ENCODE assay signal across 13 mouse cellular contexts in the genomic region with DNA sequence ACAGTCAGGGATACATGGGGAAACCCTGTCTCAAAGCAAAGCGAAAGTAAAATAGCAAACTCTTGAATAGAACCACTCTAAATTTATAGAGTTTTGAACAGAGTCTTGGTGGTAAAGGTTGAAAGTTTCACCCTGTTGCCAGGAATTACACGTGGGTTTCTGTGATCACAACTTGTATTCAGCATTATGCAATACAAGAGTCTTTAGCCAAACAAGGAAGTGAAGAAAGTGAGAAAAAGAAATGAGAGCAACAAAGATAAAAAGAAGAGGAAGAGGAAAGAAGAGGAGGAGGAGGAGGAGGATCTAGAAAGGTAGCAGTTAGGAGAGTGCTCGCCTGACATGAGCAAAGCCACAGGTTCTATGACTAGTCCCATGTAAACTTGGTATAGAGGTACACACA. TPM values are rescaled to one million over a fixed set of nuclear protein-coding genes. Genes with fewer than 3 reads are reported as not detected.
"Had no signal": no experiment of that assay in that cellular context is flagged by ENCODE, and none has a peak within 500 bp of the region (broad histone marks: within the 10 kb centered on the region; RNA-seq: fewer than 3 reads in every experiment).

No protein-coding gene starts in this region.

- H3K4me2 ChIP-seq: limb, embryonic 15.5 days; midbrain, embryonic 12.5 days; stomach, embryonic 15.5 days had no signal

- H3K9me3 ChIP-seq: limb, embryonic 15.5 days; midbrain, embryonic 12.5 days; stomach, embryonic 15.5 days had no signal

- H3K9ac ChIP-seq: limb, embryonic 15.5 days; liver, embryonic 14.5 days; midbrain, embryonic 12.5 days; stomach, embryonic 15.5 days had no signal

- H3K27ac ChIP-seq: limb, embryonic 15.5 days; liver, embryonic 14.5 days; midbrain, embryonic 12.5 days; stomach, embryonic 15.5 days had no signal

- H3K4me1 ChIP-seq: limb, embryonic 15.5 days; midbrain, embryonic 12.5 days; stomach, embryonic 15.5 days had no signal

- H3K4me3 ChIP-seq: limb, embryonic 15.5 days; midbrain, embryonic 12.5 days; stomach, embryonic 15.5 days had no signal

- DNase-seq: kidney, adult 18-20 months; kidney, postnatal 10 days; layer of hippocampus, postnatal 36 days; lung, adult 18-20 months; lung, postnatal 4 days; right cerebral cortex, postnatal 14 days; thymus, adult 2 months; thymus, postnatal 25 days had no signal

- H3K27me3 ChIP-seq: limb, embryonic 15.5 days; midbrain, embryonic 12.5 days; stomach, embryonic 15.5 days had no signal

- H3K36me3 ChIP-seq: limb, embryonic 15.5 days; midbrain, embryonic 12.5 days had no signal

RNA-seq across cellular contexts. Expression of gene Abca4, which starts 21.9 kb away (rescaled TPM):
- total RNA-seq: megakaryocyte-erythroid progenitor cell, adult 5-6 weeks had no signal
